Mouse (Mus musculus) layer of hippocampus, postnatal 10 days (tissue): ENCODE measurements around the gene Dgkz. TPM values are rescaled to one million over a fixed set of nuclear protein-coding genes. Genes with fewer than 3 reads are reported as not detected.

ENCODE experiments used
- DNase-seq, 2 experiments: peaks; one replicate each; pipeline ENCODE4 v3.0.0; 2021; ENCODE audit warnings: low spot score in 2 of 2
- total RNA-seq, 2 experiments: library from RNA; stranded (reverse); gene quantifications; 2 replicates each; pipeline ENCODE4 v1.2.3; 2021

Dgkz gene
- total RNA-seq, 2 experiments from 2014 or later = 313 to 336 TPM

DNA sequence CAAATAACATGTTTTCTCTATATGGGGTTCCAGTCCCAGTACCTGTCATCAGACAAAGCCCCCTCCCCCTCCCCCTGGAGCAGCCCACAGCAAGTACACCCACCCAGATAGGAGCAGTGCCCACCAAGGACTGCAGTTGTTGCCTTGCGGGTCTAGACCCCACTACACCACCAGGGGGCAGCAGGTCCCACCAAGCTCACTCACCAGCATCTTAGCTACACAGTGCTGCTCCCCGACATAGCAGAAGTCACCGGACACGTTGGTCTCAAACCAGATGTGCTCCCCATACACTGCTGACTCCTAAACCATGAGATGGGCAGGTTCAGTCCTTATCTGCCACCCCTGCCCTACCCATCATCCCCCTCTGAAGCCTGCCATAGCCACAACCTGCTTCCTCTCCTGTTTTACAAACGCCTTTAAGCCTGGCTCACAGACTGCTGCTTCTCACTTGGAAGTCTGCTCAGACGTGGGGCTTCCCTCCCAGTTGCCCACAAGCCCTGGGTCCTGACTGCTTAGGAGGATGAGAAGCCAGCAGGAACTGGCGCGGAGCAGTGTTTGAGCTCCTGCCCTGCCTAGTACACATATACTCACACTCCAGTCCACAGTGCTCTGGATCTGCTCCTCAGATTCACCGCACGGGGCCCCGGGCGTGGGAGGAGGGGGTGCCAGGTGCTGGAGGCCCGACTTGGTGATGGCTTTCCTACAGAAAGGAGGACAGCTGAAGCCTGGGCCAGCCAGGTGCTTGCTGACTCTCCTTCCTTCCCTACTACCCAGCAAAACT lies 31.3 kb downstream of the Dgkz start:
- DNase-seq = peak; percentile 89

DNA sequence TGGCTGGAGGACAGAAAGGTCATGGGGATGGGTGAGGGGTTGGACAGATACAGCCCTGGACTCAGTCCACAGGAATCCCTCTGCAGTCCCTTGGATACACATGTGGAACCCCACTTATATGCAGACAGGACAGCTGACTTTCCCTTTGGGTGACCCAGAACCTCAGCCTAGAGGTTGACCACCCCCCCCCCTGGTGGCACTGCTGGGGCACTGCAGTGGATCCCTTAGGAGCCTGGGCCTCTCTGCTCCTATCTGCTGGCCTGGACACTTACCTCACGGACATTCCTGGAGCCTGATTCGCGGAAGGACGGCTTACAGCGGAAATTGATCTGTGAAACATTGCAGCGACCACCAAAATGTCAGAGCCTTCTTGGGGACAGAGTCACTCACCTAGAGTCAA lies 33.3 kb downstream of the Dgkz start:
- DNase-seq = no peak

DNA sequence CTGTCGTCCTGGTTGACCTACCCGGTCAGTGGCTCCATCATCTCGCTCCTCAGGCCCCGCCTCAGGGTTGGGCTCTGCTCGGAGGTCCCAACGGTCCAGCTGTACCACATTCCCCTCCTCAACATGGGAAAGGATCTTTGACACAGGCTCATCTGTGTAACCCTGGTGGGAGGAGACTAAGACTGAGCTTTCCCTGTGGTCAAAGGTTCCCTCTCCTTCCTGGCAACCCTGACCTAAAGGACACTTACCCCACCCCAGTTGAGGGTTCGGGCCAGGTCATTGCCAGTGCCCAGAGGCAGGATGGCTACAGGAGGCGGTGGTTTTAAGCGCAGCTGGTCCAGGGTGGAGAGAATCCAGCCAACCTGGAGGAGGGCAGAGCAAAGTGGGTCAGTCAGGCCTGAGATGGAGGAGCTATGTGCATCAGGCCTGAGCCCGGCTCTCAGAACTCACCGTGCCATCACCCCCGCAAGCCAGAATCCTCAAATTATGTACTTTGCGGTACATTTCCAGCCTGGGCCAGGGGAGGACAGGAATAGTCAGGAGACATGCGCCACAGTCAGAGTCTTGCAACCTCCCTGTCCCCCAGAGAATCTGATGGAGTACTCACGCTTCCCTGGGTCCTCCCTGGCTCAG lies 36.2 kb downstream of the Dgkz start:
- no peak for DNase-seq

DNA sequence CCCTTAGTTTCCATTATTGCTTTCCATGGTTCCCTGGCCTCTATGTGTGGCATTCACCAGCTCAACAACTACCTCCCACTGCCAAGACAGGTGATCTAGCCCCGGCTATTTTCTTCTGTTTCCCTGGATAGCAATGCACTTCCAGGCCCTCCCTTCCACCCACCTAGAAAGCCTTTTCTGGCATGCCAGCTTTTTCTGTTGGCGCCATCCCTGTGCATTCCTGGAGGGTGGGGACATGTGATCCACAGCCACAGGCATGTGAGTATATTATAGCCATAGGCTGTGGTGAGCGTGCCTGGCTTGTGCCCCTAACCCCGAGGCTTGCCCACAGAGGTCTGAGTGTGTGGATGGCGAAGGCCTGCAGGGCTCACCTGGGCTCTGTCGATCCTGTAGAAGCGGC lies 39.5 kb downstream of the Dgkz start:
- no peak for DNase-seq

DNA sequence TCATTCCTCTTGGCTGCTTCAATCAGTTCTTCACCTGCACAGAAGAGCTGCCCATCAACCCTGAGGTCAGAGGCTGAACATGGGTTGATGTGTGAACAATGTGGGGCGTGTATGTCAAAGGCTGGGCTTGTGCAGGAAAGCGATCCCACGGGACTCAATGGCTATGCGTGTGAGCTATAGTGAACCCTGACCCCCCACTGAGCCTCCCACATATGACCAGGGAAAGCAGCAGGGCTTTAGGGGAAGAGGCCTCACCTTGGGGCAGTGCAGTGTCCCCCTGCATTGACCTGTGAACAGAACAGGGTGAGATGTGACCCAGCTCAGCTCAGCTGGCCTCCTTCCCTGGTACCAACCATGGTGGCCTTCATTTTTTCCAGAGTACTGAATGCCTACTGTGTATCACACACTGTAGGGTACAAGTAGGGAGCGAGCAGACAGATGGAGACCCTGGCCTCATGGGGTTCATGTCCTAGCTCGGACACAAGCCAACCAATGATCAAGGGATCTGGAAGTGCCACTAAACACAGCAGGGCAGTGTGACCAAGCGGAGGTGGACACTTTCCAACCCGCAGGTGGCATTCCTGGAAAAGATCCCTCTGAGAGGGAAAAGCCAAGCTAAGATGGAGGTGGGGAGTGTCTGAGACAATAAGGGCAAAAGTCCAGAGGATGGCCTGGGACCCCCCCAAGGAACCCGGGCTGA lies 40.7 kb downstream of the Dgkz start:
- no peak for DNase-seq

DNA sequence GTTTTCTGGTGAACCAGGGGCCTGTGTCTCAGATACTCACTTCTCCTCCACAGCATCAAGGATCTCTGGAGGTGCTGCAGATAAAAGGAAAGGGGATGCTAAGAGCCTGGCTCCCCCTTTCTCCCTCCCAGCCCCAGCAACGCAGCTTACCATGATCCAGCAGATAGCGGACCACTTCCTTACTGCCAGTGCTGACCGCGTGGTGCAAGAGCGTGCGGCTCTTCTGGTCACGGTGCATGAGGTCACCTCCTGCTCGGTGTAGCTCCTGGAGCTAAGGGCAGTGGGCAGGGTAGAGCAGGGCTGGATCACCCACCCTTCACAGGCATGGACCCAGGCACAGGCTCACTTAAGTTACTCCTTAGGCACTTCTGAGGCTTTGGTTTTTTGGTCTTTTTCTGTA lies 41.6 kb downstream of the Dgkz start:
- no peak for DNase-seq

DNA sequence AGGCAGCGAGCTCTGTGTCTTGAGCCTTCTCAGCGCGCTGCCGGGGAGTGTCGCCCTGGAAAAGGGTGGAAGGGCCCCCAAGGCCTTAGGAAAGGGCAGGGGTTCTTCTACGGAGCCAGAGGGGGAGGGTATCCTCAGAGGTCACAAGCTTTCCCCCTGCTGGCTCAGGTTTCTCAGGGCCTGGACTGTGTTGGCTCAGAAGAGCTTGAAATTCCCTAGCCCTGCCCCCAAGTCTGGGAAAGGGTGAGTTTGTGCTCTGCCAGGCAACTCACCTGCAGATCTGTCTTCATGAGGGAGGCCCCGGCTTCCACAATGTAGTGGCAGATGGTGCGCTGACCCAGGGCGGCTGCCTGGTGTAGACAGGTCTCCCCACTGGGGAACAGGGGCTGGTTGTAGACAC lies 42.2 kb downstream of the Dgkz start:
- no peak for DNase-seq

DNA sequence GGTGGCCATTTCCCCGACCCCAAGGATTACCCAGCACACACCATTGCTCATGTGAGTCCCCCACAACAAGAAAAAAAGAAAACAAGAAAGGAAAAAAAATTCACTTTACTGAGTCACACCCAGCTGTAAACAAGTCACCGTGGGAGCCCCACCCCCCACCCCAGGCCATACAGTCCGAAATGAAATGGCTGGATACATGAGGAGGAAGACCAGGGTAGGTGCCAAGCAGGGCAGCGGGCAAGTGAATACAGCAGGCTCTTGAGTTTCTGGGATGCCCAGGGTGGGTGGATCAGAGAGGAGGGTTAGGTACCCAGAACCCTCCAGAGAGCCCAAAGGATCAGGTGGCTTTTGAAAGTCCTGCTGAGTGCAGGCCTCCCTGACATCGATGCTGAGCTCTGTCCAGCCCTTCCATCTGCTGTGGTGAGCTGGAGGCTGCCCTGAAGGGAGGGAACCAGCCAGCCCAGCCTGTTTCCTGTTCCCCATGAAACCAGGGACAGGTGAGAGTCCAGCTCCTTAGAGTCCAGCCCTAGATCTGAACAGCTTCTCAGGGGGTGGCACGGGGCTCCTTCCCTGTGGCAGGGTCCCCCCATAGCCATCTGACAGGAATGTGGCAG lies 42.8 kb downstream of the Dgkz start:
- DNase-seq = no peak

DNA sequence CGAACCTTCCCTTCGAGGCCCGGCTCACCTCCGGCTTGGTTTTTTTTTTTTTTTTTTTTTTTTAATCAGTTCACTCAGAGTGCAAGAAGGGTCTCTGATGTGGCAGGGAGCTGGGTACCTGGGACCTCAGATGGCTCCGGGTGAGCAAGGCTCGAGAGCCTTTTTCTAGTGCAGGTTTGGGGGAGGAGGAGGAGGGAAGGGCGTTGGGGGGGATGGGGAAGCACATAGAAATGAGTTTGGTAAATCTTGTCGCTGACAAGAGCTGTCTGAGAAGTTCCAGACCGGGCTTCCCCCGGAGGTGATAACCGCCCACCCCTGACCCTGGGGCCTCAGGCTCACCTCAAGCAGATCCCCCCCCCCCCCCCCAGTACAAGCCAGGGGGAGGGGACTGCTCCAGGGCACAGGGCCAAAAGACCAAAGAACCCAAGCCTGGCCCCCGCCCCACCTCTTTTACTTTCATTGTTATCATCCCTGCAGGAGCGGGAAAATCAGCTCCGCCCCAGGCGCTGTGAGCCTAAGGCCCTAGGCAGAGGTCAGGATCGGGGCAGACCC lies 43.4 kb downstream of the Dgkz start, which contains the start of gene Mdk:
Mdk (minus strand) TSS at position 138 of the 552 bp plus-strand sequence.
- no peak for DNase-seq

DNA sequence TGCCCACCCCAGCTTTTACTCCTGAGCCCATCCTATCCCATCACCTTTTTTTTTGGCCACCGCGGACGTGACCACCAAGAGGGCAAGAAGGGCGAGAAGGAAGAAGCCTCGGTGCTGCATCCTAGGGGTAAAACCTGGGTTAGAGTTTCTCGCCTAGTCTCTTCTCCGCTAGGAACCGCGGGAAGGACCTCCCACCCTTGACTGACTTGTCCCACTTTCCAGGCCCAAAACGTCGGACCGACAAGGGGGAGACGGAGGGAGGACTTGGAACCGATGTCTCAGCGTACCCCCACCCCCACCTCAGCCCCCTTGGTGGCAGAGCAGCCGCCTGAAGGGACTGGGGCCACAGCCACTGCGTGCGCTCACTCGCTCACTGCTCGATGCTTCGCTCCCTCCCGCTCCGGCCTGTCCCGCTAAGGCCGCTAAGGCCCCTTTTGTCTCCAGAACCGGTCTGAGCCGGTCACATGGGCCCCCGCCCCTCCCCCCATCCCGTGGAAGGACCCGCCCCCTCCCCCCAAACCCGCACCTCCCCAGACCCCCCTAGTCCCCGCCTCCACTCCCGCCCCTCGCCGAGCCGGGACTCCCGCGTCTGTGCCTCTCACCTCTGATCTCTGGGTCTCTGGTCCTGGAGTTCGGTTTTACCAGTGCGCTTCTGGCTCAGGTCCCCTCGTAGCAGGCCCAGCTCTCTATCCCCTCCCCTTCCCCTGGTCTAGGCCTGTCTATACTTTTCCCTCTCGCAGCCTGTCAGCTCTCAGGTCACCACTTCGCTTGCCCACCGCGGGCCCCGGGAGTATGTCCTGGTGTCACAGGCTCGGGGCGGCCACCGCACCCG lies 44.1 kb downstream of the Dgkz start:
- DNase-seq = peak; percentile 55 to 57

DNA sequence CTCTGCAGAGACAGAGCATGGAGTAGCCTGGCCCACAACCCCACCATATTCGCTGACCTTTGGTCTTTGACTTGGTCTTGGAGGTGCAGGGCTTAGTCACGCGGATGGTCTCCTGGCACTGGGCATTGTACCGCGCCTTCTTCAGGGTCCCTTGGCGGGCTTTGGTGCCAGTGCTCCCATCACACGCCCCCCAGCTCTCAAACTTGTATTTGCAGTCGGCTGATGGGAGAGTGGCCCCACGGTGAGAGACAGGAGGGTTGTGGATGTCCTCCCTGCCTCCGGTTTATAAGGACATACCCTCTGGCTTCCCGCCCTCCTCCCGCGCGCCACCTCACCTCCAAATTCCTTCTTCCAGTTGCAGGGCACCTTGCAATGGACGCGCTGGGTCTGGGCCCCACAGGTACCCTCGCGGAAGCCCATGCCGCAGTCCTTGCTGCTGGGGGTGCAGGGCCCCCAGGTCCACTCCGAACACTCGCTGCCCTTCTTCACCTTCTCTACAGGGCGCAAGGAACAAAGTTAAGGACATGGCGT lies 44.8 kb downstream of the Dgkz start:
- DNase-seq = peak in 1 of 2 experiments; percentile 21

DNA sequence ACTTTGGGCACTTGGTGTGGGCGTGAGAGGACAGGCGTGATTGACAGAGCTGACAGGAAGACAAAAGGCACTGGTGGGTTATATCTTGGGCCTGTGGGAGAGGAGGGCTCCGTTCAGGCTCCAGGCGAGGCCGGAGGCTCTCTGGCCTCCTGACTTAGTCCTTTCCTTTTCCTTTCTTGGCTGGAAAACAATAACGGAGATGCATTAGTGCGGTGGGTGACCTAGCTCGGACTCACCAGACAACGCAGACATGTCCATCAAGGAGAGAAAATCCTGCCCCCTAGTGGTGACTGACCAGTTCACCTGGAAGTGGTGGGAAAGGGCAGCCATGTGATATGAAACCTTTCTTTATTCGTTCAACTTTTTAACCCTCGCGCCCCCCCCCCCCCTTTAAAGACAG lies 45.7 kb downstream of the Dgkz start:
- DNase-seq = peak; percentile 64 to 67

DNA sequence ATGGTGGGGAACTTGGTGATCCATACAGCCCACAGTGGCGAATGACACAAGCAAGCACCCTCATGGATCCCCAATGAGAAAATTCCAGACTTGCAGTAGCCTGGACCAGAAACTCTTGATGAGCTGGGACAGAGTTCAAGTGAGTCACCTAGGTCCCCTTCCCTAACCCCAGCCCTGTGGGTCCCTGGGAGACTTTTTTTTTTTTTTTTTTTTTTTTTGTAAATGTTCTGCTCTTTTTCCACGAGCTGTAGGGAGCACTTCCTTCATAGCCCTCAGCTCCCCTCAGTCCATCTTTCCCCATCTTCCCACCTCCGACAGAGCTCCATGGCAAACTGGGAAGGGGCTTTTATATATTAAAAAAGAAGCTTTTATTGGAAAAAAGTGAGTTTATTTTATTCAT lies 46.2 kb downstream of the Dgkz start:
- no peak for DNase-seq

DNA sequence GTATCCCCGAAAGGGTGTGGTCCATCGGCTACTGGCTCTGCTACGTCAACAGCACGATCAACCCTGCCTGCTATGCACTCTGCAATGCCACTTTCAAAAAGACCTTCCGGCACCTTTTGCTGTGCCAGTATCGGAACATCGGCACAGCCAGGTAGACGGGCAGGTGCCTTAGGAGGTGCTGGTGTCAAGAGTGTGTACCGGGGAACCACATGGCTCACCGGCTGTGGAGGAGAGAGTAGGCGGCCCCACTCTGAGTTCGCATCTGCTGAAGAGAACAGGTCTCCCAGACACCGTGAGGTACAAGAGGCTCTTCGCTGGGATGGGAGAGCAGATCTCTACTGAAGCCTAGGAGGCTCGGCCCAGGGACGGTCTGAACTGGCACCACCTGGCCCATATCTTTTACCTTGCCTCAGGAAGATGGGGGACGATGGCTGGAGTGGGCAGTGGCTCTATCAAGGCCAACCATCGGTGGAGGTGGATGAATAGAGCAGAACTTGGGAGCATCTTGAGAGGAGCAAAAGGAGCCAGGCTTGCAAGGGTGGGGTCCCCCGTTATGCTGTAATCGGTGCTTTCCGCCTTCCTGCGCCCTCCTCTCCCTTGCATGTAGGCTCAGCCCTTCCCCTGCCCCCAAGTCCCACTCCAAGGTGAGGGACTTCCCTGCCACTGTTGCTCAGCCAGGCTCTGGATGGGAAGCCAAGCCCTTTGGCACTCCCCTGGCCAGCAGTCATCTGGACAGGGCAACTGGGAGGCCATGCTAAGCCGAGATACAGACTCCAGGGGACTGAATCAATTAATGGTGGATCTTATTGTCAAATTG lies 46.9 kb downstream of the Dgkz start:
- no peak for DNase-seq

DNA sequence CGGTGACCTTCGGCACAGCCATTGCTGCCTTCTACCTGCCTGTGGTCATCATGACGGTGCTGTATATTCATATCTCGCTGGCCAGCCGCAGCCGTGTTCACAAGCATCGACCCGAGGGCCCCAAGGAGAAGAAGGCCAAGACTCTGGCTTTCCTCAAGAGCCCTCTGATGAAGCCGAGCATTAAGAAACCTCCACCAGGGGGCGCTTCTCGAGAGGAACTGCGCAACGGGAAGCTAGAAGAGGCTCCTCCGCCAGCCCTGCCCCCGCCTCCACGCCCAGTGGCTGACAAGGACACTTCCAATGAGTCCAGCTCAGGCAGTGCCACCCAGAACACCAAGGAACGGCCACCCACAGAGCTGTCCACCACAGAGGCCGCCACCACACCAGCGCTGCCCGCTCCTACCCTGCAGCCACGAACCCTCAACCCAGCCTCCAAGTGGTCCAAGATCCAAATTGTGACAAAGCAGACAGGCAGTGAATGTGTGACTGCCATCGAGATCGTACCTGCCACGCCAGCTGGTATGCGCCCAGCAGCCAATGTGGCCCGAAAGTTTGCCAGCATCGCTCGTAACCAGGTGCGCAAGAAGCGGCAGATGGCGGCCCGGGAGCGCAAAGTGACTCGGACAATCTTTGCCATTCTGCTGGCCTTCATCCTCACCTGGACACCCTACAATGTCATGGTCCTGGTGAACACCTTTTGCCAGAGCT lies 47.7 kb downstream of the Dgkz start:
- peak; percentile 84 for DNase-seq

DNA sequence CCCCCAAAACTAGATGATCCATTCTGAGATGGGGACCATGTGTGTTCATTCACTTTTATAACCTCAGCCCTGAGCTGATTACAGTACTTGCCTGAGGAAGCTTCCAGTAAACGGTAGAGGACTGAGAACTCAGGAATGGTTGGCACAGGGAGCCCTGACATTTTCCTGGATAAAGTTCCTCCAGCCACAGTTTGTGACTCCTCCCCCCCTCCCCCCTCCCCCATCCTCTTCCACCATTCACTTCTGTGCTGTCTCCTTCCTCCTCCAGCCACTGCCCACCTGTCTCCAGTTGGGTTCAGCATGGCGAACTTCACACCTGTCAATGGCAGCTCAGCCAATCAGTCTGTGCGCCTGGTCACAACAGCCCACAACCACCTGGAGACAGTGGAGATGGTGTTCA lies 48.7 kb downstream of the Dgkz start, which contains the start of gene Chrm4:
Chrm4 (plus strand) TSS at position 301 of the 400 bp plus-strand sequence.
- DNase-seq = no peak

DNA sequence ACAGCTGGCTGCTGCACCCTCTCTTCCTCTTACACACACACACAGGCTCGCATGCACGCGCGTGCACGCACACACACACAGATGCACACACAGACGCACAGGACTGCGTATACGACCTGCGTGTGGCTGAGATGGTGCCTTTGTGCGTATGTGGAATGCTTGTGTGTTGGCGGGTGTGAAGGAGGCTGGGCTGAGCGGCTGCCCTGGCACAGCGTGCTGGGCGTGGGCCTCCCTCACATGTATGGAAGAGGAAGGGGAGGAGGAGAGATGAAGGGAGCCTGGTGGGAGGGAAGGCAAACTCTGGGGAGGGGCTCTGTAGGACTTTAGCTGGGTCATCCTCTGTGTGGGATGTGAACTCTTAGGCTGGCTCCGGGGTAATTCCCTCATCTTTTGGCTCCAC lies 50.2 kb downstream of the Dgkz start:
- DNase-seq = no peak

DNA sequence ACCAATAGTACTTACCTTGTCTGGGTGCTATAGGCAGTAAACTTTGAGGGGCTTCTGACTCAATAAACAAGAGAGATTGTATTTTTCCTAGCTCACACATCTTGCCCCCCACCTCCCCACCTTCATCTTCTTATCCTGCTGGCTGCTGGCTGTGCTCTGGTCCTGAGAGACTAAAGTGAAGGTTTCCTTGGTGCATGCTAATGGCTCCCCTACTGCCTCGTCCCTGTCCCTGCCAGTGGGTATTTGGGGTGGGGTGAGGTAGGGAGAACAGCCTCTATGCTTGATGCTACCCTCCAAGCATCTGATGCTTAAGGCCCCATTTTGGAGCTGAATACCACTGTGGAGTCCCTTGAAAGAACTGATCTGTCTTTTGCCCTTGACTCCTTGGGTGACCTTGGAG lies 50.9 kb downstream of the Dgkz start:
- no peak for DNase-seq
